Mouse (Mus musculus) E14TG2a.4 (cell line): ENCODE data around the gene Smbd1.

Source experiments
- CTCF ChIP-seq: conservative IDR thresholded peaks from 2 replicates; pipeline ENCODE4 v1.5.1; 2014; ENCODE audit warnings: low read length
- NANOG ChIP-seq: IDR thresholded peaks from 2 replicates; pipeline ENCODE4 v1.6.1; 2014; ENCODE audit warnings: borderline replicate concordance, low read length, mixed read lengths

- no peak for TF ChIP-seq CTCF
- TF ChIP-seq NANOG = no peak
These were observed 21.2 kb upstream of the Smbd1 start for GRCm38 (mm10) chr16:32831501-32831900.
